Mouse (Mus musculus) stomach, postnatal 0 days (tissue): Measurements from ENCODE around the gene Apbb1ip.

ENCODE experiments used
- CTCF ChIP-seq: IDR thresholded peaks from 2 replicates; pipeline ENCODE4 v1.5.1; 2016; ENCODE audit warnings: antibody characterized with exemption, low read depth, mild to moderate bottlenecking, moderate library complexity
- EP300 ChIP-seq: optimal IDR thresholded peaks from 2 replicates; pipeline ENCODE3; 2016; ENCODE audit warnings: antibody characterized with exemption

GRCm38 (mm10) chr2:22851900-22852299 is 78.0 kb downstream of the Apbb1ip start:
- TF ChIP-seq CTCF (no peak), EP300 (no peak)
